Mouse (Mus musculus) forebrain, embryonic 14.5 days (tissue): ENCODE data around the gene Fam169a. TPM values are rescaled to one million over a fixed set of nuclear protein-coding genes. Genes with fewer than 3 reads are reported as not detected.
"Not testable (repeated sequence)": the region's sequence is repeated elsewhere in the genome, so short reads cannot be mapped to it uniquely, and the experiment has no call there.

Experiments used
- ATAC-seq: fragments of 200-750 bp; cut with Nextera tagmentation; 2 replicates; pipeline ENCODE4 v1.8.0; 2017; ENCODE audit warnings: mild to moderate bottlenecking, moderate library complexity
- DNase-seq: peaks from one replicate; pipeline ENCODE4 v3.0.0-alpha.2; 2015; ENCODE audit warnings: low spot score
- H3K27ac ChIP-seq: fragments of 300-500 bp; sonication (generic); 2 replicates; pipeline ENCODE4 v1.5.1; 2014; ENCODE audit warnings: low read depth, mild to moderate bottlenecking, control low read depth, low read length, moderate library complexity
- H3K27me3 ChIP-seq: fragments of 300-500 bp; sonication (generic); replicated peaks from 2 replicates; pipeline ENCODE4 v1.6.1; 2014; ENCODE audit warnings: low read length, control low read depth, mixed read lengths; ENCODE audit not compliant: control insufficient read depth, insufficient read depth
- H3K36me3 ChIP-seq: fragments of 300-500 bp; sonication (generic); 2 replicates; pipeline ENCODE4 v1.6.1; 2014; ENCODE audit warnings: low read length, control low read depth; ENCODE audit not compliant: control insufficient read depth, insufficient read depth
- H3K4me1 ChIP-seq: fragments of 300-500 bp; sonication (generic); 2 replicates; pipeline ENCODE4 v1.6.1; 2014; ENCODE audit warnings: antibody characterized with exemption, low read length, control low read depth; ENCODE audit not compliant: control insufficient read depth, insufficient read depth
- H3K4me2 ChIP-seq: fragments of 300-500 bp; sonication (generic); 2 replicates; pipeline ENCODE4 v1.6.1; 2014; ENCODE audit warnings: mild to moderate bottlenecking, control low read depth, low read length
- H3K4me3 ChIP-seq: fragments of 300-500 bp; sonication (generic); 2 replicates; pipeline ENCODE4 v1.5.1; 2014; ENCODE audit warnings: low read depth, low read length, control low read depth
- H3K9ac ChIP-seq: fragments of 300-500 bp; sonication (generic); 2 replicates; pipeline ENCODE4 v1.6.1; 2014; ENCODE audit warnings: mild to moderate bottlenecking, low read length, control low read depth, moderate library complexity
- H3K9me3 ChIP-seq: fragments of 300-500 bp; sonication (generic); replicated peaks from 2 replicates; pipeline ENCODE4 v1.6.1; 2016; ENCODE audit warnings: low read length, control low read depth, mixed read lengths; ENCODE audit not compliant: control insufficient read depth
- WGBS: fragments of 180-500 bp; shearing (Covaris S2); extraction: QIAGEN DNeasy Blood & Tissue Kit; methylation state at CpG from one replicate; pipeline ENCODE4 v1.1.7; 2014; 5-methylcytosine and 5-hydroxymethylcytosine counted together
- polyA plus RNA-seq: library from polyadenylated mRNA; unstranded; fragments of >200 nt; fragmentation: Nextera tagmentation; extraction: Ambion mirVana; gene quantifications from 2 replicates; pipeline ENCODE4 v1.2.1, GENCODE M21; 2014

Fam169a gene
- polyA plus RNA-seq, 1 experiment from 2014 or later = 14.9 TPM

GRCm38 (mm10) chr13:97088183-97088582 is 21.1 kb downstream of the Fam169a start:
- Histone ChIP-seq H3K27ac (no peak overlapping the region), H3K4me1 (no peaks in the 10 kb centered on the region; the same call in 1 of the 2 replicates), H3K9me3 (no peaks in the 10 kb centered on the region), H3K27me3 (no peaks in the 10 kb centered on the region), H3K36me3 (no peaks in the 10 kb centered on the region), H3K4me2 (no peak overlapping the region), H3K9ac (no peak overlapping the region), H3K4me3 (no peak overlapping the region)
- 61% methylated on average over 3 of the region's 3 CpGs for WGBS
- DNase-seq (no peak), ATAC-seq (no peak)

- WGBS = 95% methylated on average over 4 of the region's 4 CpGs
- Histone ChIP-seq H3K4me2 (no peak overlapping the region), H3K36me3 (0 out of 2 replicates have a peak, but pooled peaks cover 7% of the 10 kb centered on the region), H3K9me3 (no peaks in the 10 kb centered on the region), H3K4me3 (no peak overlapping the region), H3K27me3 (no peaks in the 10 kb centered on the region), H3K4me1 (no peaks in the 10 kb centered on the region), H3K9ac (no peak overlapping the region), H3K27ac (no peak overlapping the region)
- ATAC-seq (no peak), DNase-seq (no peak)
These were observed 28.6 kb downstream of the Fam169a start for GRCm38 (mm10) chr13:97095726-97096125.

- ATAC-seq (peak; percentile 44), DNase-seq (peak; percentile 83)
- no peaks in the 10 kb centered on the region for H3K9me3 ChIP-seq
- H3K4me2 ChIP-seq = no peak within 1 kb of the TSS
- 0 out of 2 replicates have a peak, but pooled peaks cover 4% of the 10 kb centered on the region for H3K36me3 ChIP-seq
- no peak within 1 kb of the TSS for H3K9ac ChIP-seq
- no peak within 1 kb of the TSS for H3K4me3 ChIP-seq
- H3K4me1 ChIP-seq = no peaks in the 10 kb centered on the region
- no peaks in the 10 kb centered on the region for H3K27me3 ChIP-seq
- 81% methylated on average over 22 of the region's 22 CpGs for WGBS
- H3K27ac ChIP-seq = no peak within 1 kb of the TSS
These were observed 32.2 kb downstream of the Fam169a start, which contains the start of gene Gm6169 for GRCm38 (mm10) chr13:97099187-97099852. Gene Gm6169, minus strand, starts transcription at chr13:97099237.

- 79% methylated on average over 7 of the region's 7 CpGs for WGBS
- H3K4me3 ChIP-seq = no peak overlapping the region
- no peak overlapping the region for H3K27ac ChIP-seq
- DNase-seq (no peak), ATAC-seq (no peak)
- no peak overlapping the region for H3K9ac ChIP-seq
- H3K4me1 ChIP-seq = no peaks in the 10 kb centered on the region
- H3K9me3 ChIP-seq = no peaks in the 10 kb centered on the region
- no peaks in the 10 kb centered on the region for H3K36me3 ChIP-seq
- no peaks in the 10 kb centered on the region for H3K27me3 ChIP-seq
- no peak overlapping the region for H3K4me2 ChIP-seq
These were observed 37.9 kb downstream of the Fam169a start for GRCm38 (mm10) chr13:97104996-97105395.

- 98% methylated on average over 4 of the region's 4 CpGs for WGBS
- H3K9ac ChIP-seq, H3K27ac ChIP-seq, H3K9me3 ChIP-seq, H3K4me1 ChIP-seq, H3K27me3 ChIP-seq, DNase-seq, H3K4me3 ChIP-seq, ATAC-seq, H3K4me2 ChIP-seq, H3K36me3 ChIP-seq: not testable (repeated sequence)
These were observed 40.6 kb downstream of the Fam169a start for GRCm38 (mm10) chr13:97107721-97108120.

GRCm38 (mm10) chr13:97109046-97109445 is 42.0 kb downstream of the Fam169a start:
- H3K4me3 ChIP-seq = no peak overlapping the region
- H3K27ac ChIP-seq = no peak overlapping the region
- H3K36me3 ChIP-seq = peaks cover 16% of the 10 kb centered on the region; the same call in 1 of the 2 replicates
- H3K9ac ChIP-seq = no peak overlapping the region
- DNase-seq = no peak
- H3K9me3 ChIP-seq = no peaks in the 10 kb centered on the region
- 84% methylated on average over 4 of the region's 4 CpGs for WGBS
- H3K27me3 ChIP-seq = no peaks in the 10 kb centered on the region
- no peaks in the 10 kb centered on the region for H3K4me1 ChIP-seq
- ATAC-seq = no peak
- no peak overlapping the region for H3K4me2 ChIP-seq

- H3K4me2 ChIP-seq = no peak overlapping the region
- ATAC-seq (no peak), DNase-seq (no peak)
- peaks cover 29% of the 10 kb centered on the region for H3K36me3 ChIP-seq
- H3K9ac ChIP-seq = no peak overlapping the region
- no peak overlapping the region for H3K27ac ChIP-seq
- no peaks in the 10 kb centered on the region for H3K9me3 ChIP-seq
- no peak overlapping the region for H3K4me3 ChIP-seq
- 75% methylated on average over 3 of the region's 3 CpGs for WGBS
- H3K27me3 ChIP-seq = no peaks in the 10 kb centered on the region
- H3K4me1 ChIP-seq = no peaks in the 10 kb centered on the region
These were observed 54.3 kb downstream of the Fam169a start for GRCm38 (mm10) chr13:97121341-97121740.

- not testable (repeated sequence) for H3K4me3 ChIP-seq, H3K9ac ChIP-seq, H3K27ac ChIP-seq, H3K4me1 ChIP-seq, ATAC-seq, H3K9me3 ChIP-seq, DNase-seq, H3K4me2 ChIP-seq, H3K27me3 ChIP-seq
- 93% methylated on average over 2 of the region's 4 CpGs for whole genome bisulfite sequencing
- peaks cover 32% of the 10 kb centered on the region for H3K36me3 ChIP-seq
These were observed 62.6 kb downstream of the Fam169a start for GRCm38 (mm10) chr13:97129654-97130053.

GRCm38 (mm10) chr13:97130413-97130812 is 63.3 kb downstream of the Fam169a start:
- H3K27me3 ChIP-seq, H3K4me3 ChIP-seq, H3K9ac ChIP-seq, H3K4me1 ChIP-seq, H3K27ac ChIP-seq, H3K9me3 ChIP-seq, H3K4me2 ChIP-seq, DNase-seq, ATAC-seq: not testable (repeated sequence)
- peaks cover 31% of the 10 kb centered on the region for H3K36me3 ChIP-seq
- WGBS = no CpG with 5 or more reads among the region's 2 CpGs
